Mouse (Mus musculus): ENCODE results near the gene Zfyve27. TPM values are rescaled to one million over a fixed set of nuclear protein-coding genes. Genes with fewer than 3 reads are reported as not detected.

The Zfyve27 gene
- total and polyA plus RNA-seq, 3 experiments, result 27.0 to 40.2 TPM; not detected in 1

- no peaks in the 10 kb centered on the region for H3K79me2 ChIP-seq (ENCODE audit: control insufficient read depth, insufficient read depth, low read length, poor library complexity)
- no peak overlapping the region for H3K9ac ChIP-seq (ENCODE audit: control insufficient read depth, low read depth, low read length, poor library complexity, severe bottlenecking)
- peaks cover 0 to 46% of the 10 kb centered on the region in 2 experiments; a peak in 2 of 4 replicates for H3K36me3 ChIP-seq (ENCODE audit: control insufficient read depth in 1 of 2, insufficient read depth in 2 of 2, low read length in 2 of 2)
- peaks cover 25 to 52% of the 10 kb centered on the region in 2 experiments for H3K4me1 ChIP-seq (ENCODE audit: control insufficient read depth in 1 of 2, insufficient read depth in 2 of 2, low read length in 2 of 2)
- H3K4me3 ChIP-seq (ENCODE audit: control insufficient read depth in 1 of 2, insufficient read depth in 1 of 2, low read depth in 2 of 2, low read length in 2 of 2), result no peak overlapping the region
- peak; percentile 70 for DNase-seq (ENCODE audit: low read depth, low spot score)
- no peaks in the 10 kb centered on the region for H3K27me3 ChIP-seq (ENCODE audit: control insufficient read depth in 1 of 2, insufficient read depth in 2 of 2, low read length in 2 of 2)
- TF ChIP-seq TBP (IDR thresholded peaks at IDR 0.05; ENCODE audit: low read depth, low read length) (0 out of 2 replicates have a peak, but pooled peaks have one; percentile 62), ELF1 (IDR thresholded peaks at IDR 0.05; ENCODE audit: low read depth, low read length) (no peak), NRF1 (IDR thresholded peaks at IDR 0.05; ENCODE audit: insufficient read depth, low read depth, low read length, poor library complexity, severe bottlenecking) (no peak), ZMIZ1 (IDR thresholded peaks at IDR 0.05; ENCODE audit: low read depth, low read length) (peak; percentile 91), MAX (IDR thresholded peaks at IDR 0.05; ENCODE audit: low read length) (0 out of 2 replicates have a peak, but pooled peaks have one; percentile 38), HCFC1 (IDR thresholded peaks at IDR 0.05; ENCODE audit: low read depth, low read length) (peak; percentile 39; the same call in 1 of the 2 replicates), USF2 (IDR thresholded peaks at IDR 0.05; ENCODE audit: borderline replicate concordance in 1 of 2, insufficient read depth in 1 of 2, low read depth in 1 of 2, low read length in 2 of 2) (no peak), USF1 (IDR thresholded peaks at IDR 0.05; ENCODE audit: low read depth, low read length) (0 out of 2 replicates have a peak, but pooled peaks have one; percentile 0), JUND (IDR thresholded peaks at IDR 0.05; ENCODE audit: low read depth, low read length) (no peak), MAFK (IDR thresholded peaks at IDR 0.05; ENCODE audit: borderline replicate concordance, low read depth, low read length) (no peak), SIN3A (IDR thresholded peaks at IDR 0.05; ENCODE audit: low read length) (peak; percentile 45; the same call in 1 of the 2 replicates), GABPA (IDR thresholded peaks at IDR 0.05; ENCODE audit: low read depth, low read length) (no peak), CHD2 (IDR thresholded peaks at IDR 0.05; ENCODE audit: low read length) (no peak), CHD1 (IDR thresholded peaks at IDR 0.05; ENCODE audit: low read depth, low read length) (no peak)
- no peaks in the 10 kb centered on the region for H3K9me3 ChIP-seq (replicated peaks; ENCODE audit: insufficient read depth, low read length)
- H3K27ac ChIP-seq (ENCODE audit: control insufficient read depth, low read depth, low read length), result peak overlapping the region; percentile 28; the same call in 1 of the 2 replicates
Measured at GRCm38 (mm10) chr19:42139724-42140517, 23.8 kb upstream of the Zfyve27 start.

- H3K79me2 ChIP-seq (ENCODE audit: control insufficient read depth, insufficient read depth, low read length, poor library complexity), result no peaks in the 10 kb centered on the region
- TF ChIP-seq JUND (IDR thresholded peaks at IDR 0.05; ENCODE audit: low read depth, low read length) (no peak), RCOR1 (IDR thresholded peaks at IDR 0.05; ENCODE audit: low read depth, low read length) (no peak), TCF12 (IDR thresholded peaks at IDR 0.05; ENCODE audit: low read depth, low read length) (no peak), KAT2A (conservative IDR thresholded peaks at IDR 0.05; ENCODE audit: low read depth, low read length) (no peak), MYB (IDR thresholded peaks at IDR 0.05; ENCODE audit: low read depth, low read length) (no peak), POLR2AphosphoS2 (IDR thresholded peaks at IDR 0.05; ENCODE audit: low read length) (no peak), MEF2A (IDR thresholded peaks at IDR 0.05; ENCODE audit: extremely low read depth, insufficient replicate concordance, low read depth, low read length, poor library complexity, severe bottlenecking) (no peak), SMC3 (IDR thresholded peaks at IDR 0.05; ENCODE audit: low read depth, low read length) (no peak), EP300 (IDR thresholded peaks at IDR 0.05; ENCODE audit: low read depth in 1 of 2, low read length in 2 of 2) (no peak), ZNF384 (IDR thresholded peaks at IDR 0.05; ENCODE audit: low read depth, low read length) (no peak), MXI1 (IDR thresholded peaks at IDR 0.05; ENCODE audit: low read depth, low read length) (no peak), NELFE (IDR thresholded peaks at IDR 0.05; ENCODE audit: low read depth, low read length) (no peak), RAD21 (IDR thresholded peaks at IDR 0.05; ENCODE audit: low read depth, low read length) (no peak), CHD1 (IDR thresholded peaks at IDR 0.05; ENCODE audit: low read depth, low read length) (no peak), ZMIZ1 (IDR thresholded peaks at IDR 0.05; ENCODE audit: low read depth, low read length) (no peak), CHD2 (IDR thresholded peaks at IDR 0.05; ENCODE audit: low read length) (no peak)
- H3K27me3 ChIP-seq (ENCODE audit: control insufficient read depth in 1 of 2, insufficient read depth in 2 of 2, low read length in 2 of 2), result no peaks in the 10 kb centered on the region
- no peak overlapping the region for H3K4me3 ChIP-seq (ENCODE audit: control insufficient read depth in 1 of 2, insufficient read depth in 1 of 2, low read depth in 2 of 2, low read length in 2 of 2)
- H3K9me3 ChIP-seq (replicated peaks; ENCODE audit: insufficient read depth, low read length), result no peaks in the 10 kb centered on the region
- no peak overlapping the region for H3K27ac ChIP-seq (ENCODE audit: control insufficient read depth, low read depth, low read length)
- no peak overlapping the region for H3K9ac ChIP-seq (ENCODE audit: control insufficient read depth, low read depth, low read length, poor library complexity, severe bottlenecking)
- H3K4me1 ChIP-seq (ENCODE audit: control insufficient read depth in 1 of 2, insufficient read depth in 2 of 2, low read length in 2 of 2), result peaks cover 9 to 39% of the 10 kb centered on the region in 2 experiments
- peak; percentile 52 for DNase-seq (ENCODE audit: low read depth, low spot score)
- H3K36me3 ChIP-seq (ENCODE audit: control insufficient read depth in 1 of 2, insufficient read depth in 2 of 2, low read length in 2 of 2), result peaks cover 0 to 27% of the 10 kb centered on the region in 2 experiments; a peak in 2 of 4 replicates
Measured at GRCm38 (mm10) chr19:42141998-42142397, 21.8 kb upstream of the Zfyve27 start.

Data from MEL (cell line).